Mouse (Mus musculus) MEL-GATA-1-ER (cell line): ENCODE data around the gene Noc3l.

ENCODE experiments used
- DNase-seq: peaks from one replicate; pipeline ENCODE4 v3.0.0-alpha.2; 2012; ENCODE audit warnings: low read depth; ENCODE audit errors: extremely low read depth

Gene Noc3l

DNA sequence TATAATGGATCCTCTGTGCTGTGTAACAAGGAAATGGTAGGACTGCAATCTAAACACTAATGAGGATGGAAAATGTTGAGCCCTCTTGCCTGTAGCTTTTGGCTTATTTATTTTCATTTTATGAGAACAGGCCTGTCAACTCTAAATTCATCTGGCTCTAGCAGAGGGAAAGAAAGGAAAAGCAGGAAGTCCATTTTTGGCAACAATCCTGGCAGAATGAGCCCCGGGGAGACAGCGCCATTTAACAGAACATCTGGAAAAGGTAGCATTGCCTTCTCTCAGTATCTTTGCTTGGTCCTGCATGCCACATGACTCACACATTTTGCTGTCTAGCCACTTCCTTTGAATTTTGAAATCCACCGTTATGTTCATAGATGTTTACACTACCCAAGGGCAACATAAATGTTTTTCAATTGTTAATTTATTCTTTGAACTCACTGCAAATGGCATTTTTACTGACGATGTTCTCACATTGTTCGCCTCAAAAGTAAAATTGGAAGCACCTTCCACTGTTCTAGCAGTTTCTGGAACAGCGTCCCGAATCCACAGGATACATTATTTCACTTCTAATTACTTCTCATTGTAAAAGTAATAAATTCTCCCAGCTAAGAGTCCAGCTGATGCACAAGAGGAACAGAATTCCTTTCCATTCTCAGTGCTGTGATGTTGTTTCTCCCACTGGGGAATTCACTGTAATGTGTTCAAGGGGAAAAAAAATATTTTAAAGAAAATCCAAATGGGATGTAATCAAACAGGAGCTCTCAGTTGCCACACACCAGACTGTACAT, 60.2 kb downstream of the Noc3l start:
- no peak for DNase-seq

DNA sequence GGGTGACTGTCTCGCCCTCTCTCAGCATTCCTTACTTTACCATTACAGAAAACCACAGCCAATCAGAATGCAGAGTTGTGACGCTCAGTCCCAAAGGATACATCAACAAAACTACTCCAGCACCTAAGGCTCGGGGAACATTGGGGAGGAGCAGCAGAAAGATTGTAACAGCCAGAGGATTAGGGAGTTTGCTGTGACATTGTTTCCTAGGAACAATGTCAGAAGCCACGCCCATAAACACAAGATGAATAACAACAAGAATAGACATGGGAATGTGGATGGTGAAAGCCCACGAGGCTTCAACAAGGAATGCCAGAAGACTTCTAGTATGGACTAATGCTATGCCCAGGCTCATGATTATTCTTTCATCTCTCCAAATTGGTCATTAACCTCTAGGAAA, 61.0 kb downstream of the Noc3l start:
- no peak for DNase-seq

DNA sequence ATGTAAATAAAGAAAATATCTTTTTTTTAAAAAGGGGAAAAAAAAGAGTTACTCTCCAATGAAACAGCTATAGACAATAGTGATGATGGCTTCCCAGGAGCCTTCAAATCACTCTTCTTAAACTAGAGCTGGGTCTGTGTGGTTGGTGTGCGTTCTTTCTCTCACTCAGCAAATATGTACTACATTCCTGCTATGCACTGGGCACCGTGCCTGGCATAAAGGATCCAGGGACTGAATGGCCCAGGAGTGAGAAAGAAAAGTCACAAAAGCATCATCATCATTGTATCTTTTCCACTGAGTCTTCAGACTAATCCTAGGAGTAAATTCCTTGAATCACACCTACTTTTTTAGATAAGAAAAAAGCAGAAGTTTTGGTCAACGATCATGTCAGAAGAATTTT, 61.9 kb downstream of the Noc3l start:
- no peak for DNase-seq

DNA sequence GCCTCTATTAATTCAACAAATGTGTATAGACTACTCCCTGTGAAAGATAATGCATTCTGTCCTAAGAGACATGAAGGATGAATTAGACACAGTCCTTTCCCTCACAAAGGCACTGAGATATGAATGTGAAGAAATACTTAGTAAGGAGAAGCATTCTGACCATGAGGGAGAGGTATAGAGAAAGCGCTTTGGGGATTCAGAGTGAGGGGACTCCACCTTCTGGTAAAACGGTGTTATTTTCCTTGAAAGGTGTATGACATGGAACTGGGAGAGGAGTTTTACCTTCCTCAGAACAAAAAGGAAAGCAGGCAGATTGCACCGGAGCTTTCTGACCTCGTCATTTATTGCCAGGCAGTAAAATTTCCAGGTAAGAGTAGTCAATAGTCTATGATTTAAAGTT, 68.8 kb downstream of the Noc3l start:
- no peak for DNase-seq

DNA sequence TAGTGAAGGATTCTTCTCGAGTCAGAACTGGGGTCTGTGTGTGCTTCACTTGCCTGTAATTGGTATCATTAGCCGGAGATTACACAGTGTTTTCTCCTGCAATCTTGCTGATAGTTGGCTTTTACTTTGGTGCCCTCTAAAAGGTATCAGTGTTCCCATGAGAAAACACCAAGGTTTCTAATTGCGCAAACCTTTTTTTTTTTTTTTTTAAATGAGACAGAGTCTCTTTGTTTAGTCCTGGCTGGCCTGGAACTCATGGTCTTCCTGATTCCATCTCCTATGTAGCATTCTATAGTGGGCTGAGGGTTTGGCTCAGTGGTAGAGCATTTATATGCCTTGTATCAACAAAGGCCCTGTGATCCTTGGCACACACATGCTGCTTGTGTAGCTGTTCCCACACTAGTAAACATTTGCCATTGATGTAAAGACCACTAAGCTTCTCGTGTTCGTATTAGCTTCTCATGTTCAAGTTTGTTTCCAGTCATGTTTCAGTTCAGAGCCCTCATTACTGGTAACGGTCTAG, 72.5 kb downstream of the Noc3l start:
- no peak for DNase-seq

DNA sequence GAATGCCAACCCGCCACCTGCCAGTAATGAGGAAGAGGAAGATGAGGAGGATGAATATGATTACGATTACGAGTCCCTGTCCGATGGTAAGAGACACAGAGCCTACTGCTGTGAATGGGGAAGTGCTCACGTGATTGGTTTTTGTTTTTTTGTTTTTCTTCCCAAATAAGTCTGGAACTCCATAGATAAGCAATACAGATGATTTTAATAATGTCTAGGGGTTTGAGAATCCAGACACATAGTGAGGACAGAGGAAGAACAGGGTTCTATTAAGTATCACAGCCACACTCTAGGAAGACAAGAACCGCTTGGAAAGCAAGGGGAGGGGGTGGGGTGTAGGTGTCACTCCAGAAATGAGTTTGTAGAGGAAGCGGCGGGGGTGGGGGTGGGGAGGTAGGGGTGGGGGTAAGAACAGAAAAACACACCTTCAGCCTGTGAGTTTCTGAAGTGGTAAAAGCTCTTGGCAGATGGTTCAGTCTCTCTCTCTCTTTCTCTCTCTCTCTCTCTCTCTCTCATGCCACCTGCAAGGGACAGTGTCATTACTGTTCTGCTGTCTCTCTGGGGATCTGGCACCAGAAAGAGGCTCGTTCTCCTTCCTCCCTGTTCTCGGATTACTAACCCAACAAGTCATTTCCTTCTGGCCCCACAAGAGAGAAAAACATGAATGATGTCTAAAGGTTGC, 73.1 kb downstream of the Noc3l start:
- DNase-seq = no peak

DNA sequence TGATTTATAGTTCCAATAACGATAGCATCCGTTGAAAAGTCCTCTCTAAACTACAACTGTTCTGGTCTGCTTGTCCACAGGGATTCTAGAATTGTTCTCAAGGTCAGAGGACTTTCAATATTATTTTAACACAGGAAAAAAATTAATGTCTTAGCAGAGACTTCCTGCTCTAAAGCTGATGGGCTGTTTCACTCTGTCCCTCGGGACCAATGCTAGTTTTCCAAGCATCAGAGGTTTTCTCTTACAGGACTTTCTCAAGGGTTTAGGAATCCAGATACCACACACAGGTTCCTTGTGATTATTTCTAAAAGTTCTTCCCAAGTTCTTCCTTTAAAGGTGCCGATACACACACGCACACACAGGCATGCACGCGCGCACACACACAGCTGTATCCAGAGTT, 74.5 kb downstream of the Noc3l start:
- no peak for DNase-seq
